1 mouse cellular context compared by ENCODE assay signal in the genomic region with DNA sequence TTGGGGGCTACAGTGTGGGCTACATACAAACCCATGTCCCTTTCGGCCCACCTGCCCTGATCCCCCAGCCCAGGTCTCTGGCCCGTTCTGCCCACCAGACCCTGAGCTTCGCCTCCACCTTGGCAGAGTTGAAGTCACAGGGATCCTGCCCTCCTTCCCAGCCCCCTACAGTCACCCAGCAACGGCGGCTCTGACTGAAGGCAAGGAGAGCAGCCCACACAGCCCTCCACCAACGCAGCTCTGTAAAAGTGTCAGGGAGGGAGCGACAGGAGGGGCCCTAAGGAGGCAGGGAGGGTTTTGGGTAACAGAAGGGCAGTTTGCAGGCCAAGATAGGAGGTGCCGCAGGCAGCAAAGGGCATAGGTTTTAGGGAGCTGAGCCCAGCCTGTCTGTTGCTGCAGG.
TF ChIP-seq lines count a peak whose summit lies in the region.

No protein-coding gene starts in this region.

TF ChIP-seq in CH12.LX, 34 proteins besides CTCF, POLR2A, EP300 and RAD21:
- TF ChIP-seq MAFK (IDR thresholded peaks at IDR 0.05; ENCODE audit: insufficient replicate concordance, low read length) (no peak), NRF1 (IDR thresholded peaks at IDR 0.05; ENCODE audit: low read depth, low read length) (no peak)
